Mouse (Mus musculus): ENCODE data around the gene Dcun1d1.

GRCm38 (mm10) chr3:35971149-35971548 is 33.9 kb upstream of the Dcun1d1 start:
- TF ChIP-seq CTCF (IDR thresholded peaks at IDR 0.05; ENCODE audit: extremely low read depth, insufficient read depth, low read length) (no peak), POLR2A (IDR thresholded peaks at IDR 0.05; ENCODE audit: extremely low read depth, insufficient read depth, low read length) (no peak)
